Mouse (Mus musculus) R1 (cell line): Measurements from ENCODE around the gene Myh11.
"Not testable (repeated sequence)": the region's sequence is repeated elsewhere in the genome, so short reads cannot be mapped to it uniquely, and the experiment has no call there.

Source experiments
- DNase-seq: peaks from one replicate; pipeline ENCODE4 v3.0.0-alpha.2; 2018; ENCODE audit warnings: low read depth, low spot score

Gene Myh11

GRCm38 (mm10) chr16:14166490-14166889 lies 124.7 kb downstream of the Myh11 start:
- peak; percentile 50 for DNase-seq

GRCm38 (mm10) chr16:14163731-14164130 lies 127.4 kb downstream of the Myh11 start:
- DNase-seq = no peak

- DNase-seq = peak; percentile 93
Observed at GRCm38 (mm10) chr16:14162988-14163416, 128.2 kb downstream of the Myh11 start, which contains the start of the genes Nde1 and Marf1. TSS of gene Nde1 (plus strand) at chr16:14163275. TSS of gene Marf1 (minus strand) at chr16:14163351.

GRCm38 (mm10) chr16:14160941-14161340 lies 130.2 kb downstream of the Myh11 start:
- no peak for DNase-seq

- peak; percentile 87 for DNase-seq
Observed at GRCm38 (mm10) chr16:14159746-14160131, 131.4 kb downstream of the Myh11 start.

- peak; percentile 99 for DNase-seq
Observed at GRCm38 (mm10) chr16:14158936-14159745, 132.0 kb downstream of the Myh11 start.

GRCm38 (mm10) chr16:14158536-14158935 lies 132.6 kb downstream of the Myh11 start:
- no peak for DNase-seq

- no peak for DNase-seq
Observed at GRCm38 (mm10) chr16:14156312-14156711, 134.9 kb downstream of the Myh11 start.

GRCm38 (mm10) chr16:14155638-14156037 lies 135.5 kb downstream of the Myh11 start:
- DNase-seq = not testable (repeated sequence)

- no peak for DNase-seq
Observed at GRCm38 (mm10) chr16:14151718-14152117, 139.5 kb downstream of the Myh11 start.

- no peak for DNase-seq
Observed at GRCm38 (mm10) chr16:14147712-14148111, 143.5 kb downstream of the Myh11 start.
